Mouse (Mus musculus) right cerebral cortex, postnatal 10 days (tissue): ENCODE results near the gene Krt14.
"Not testable (repeated sequence)": the region's sequence is repeated elsewhere in the genome, so short reads cannot be mapped to it uniquely, and the experiment has no call there.

Experiments
- DNase-seq, 2 experiments: peaks; one replicate each; pipeline ENCODE4 v3.0.0; 2021; ENCODE audit warnings: low spot score in 2 of 2

The Krt14 gene

DNA sequence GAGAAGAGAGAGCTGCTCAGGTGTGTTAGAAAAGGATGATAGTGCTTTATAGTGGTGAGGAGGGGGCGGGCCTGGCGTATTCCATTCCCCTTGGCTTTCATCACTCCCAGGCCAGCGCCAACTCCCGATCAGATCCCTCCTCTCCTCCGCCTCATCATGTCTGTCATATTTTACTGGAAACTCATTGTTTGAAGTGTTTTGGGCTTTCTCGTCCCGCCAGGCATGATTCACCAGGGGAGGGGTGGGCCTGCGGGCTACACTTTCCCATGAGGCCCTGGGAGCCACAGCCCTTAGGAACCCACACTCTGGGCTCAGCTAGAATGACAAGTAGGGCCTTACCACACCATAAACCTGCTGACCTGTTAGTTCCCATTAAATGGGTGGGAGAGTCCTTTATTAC lies at the start of gene Krt14:
TSS of gene Krt14 (minus strand) at position 51 of the 400 bp plus-strand sequence.
- no peak for DNase-seq

DNA sequence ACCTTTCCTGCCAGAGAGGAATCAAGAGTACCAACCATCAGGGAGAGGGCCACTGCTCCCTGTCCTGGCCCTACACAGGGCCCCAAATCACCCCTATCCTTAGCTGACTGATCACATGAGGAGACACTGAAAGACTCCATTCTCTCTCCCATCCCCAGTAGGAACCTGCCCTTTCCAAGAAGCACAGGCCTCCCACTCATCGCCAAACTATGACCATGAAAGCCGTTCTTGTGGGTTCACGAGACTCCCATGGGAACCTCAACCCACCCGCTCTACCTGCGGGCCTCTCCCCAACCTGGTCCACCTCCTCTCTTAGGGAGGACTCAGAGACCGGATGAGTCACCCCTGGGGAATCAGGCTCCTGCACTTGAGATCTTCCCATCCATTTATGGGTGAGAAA lies 48.2 kb upstream of the Krt14 start:
- no peak for DNase-seq

DNA sequence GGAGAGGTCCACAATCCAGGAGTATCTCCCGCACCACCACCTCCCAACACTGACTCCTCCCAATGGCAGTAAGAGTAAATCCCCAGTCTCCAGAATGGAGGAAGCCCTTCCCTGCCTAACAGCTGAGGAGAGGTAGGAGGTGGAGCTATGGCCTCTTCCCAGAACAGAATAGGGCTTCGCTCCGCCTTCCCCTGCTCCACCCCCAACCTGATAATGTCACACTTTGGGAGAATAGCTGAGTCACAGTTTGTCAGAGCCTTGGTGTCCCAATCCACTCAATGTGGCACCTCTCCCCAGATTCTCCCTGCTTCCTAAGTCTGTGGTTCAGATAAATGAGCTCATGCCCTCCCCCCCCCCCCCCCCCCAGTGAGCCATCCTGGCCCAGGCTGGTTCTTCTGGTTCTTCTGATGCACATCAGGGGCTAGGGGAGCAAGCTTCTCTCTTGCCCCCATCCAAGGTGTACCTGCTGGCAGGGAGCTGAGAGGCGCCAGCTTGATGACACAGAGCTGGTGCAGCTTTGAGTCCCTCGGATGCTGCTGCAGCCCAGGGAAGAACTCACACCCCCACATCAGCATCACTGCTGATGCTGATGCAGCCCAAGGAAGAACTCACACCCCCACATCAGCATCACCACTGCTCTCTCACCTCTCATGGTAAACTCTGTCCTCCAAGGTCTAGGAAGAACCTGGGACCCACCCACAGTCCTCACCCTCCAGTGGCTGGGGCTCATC lies 47.2 kb upstream of the Krt14 start:
- DNase-seq, result no peak

DNA sequence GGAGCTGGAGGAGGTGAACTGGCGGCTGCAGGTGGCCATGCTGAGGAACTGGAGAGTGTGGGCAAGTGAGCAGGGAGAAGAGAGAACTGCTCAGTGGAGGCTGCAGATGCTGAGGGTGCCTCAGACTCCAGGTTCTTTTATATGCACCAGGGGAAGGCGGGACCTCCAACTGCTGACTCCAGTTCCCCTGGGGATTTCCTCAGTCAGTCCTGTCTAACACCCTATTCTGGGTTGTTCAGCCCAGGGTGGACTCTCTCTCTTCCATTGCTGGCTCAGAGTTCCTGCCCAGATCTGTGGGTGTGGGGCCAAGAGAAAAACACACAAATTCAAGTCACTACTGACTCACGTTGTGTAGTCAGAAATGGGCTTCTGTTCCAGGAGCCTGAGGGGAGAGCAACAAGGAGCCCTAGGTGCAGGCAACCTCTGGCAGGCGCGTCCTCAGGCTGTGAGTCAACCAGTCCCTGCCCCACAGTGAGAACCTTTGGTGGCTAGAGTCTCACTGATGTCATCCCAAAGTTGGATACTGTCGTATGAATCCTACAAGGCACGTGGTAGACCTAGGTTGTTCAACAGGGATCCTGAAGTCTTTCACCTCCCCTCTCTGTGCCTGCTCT lies 41.6 kb upstream of the Krt14 start, which contains the start of gene Krt16:
TSS of gene Krt16 (minus strand) at position 51 of the 614 bp plus-strand sequence.
- no peak for DNase-seq

DNA sequence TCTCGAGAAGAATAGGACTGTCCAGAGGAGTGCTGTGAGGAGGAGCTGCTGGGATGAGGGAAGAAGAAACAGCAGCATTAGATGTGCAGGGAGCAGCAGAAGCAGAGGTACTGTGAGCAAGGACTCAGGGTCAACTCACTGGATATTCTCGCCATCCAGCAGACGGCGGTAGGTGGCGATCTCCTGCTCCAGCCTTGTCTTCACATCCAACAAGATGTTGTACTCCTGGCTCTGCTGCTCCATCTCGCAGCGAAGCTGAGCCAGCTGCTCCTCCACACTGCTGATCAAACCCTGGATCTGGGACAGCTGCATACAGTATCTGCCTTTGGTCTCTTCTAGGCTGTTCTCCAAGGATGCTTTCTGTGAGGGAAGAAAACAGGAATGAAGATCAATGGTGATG lies 39.1 kb upstream of the Krt14 start:
- DNase-seq, result not testable (repeated sequence)

DNA sequence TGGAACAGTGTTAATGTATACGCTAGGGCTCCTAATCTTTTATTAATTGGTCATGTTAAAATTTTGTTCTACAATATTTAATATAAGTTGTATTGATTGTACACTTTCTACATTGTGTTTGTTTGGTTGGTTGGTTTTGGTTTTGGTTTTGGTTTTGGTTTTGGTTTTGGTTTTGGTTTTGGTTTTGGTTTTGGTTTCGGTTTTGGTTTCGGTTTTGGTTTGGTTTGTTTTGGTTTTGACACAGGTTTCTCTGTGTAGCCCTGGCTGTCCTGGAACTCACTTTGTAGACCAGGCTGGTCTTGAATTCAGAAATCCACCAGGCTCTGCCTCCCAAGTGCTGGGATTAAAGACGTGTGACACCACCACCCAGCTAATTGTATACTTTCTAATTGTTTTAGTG lies 32.9 kb upstream of the Krt14 start:
- DNase-seq, result not testable (repeated sequence)

DNA sequence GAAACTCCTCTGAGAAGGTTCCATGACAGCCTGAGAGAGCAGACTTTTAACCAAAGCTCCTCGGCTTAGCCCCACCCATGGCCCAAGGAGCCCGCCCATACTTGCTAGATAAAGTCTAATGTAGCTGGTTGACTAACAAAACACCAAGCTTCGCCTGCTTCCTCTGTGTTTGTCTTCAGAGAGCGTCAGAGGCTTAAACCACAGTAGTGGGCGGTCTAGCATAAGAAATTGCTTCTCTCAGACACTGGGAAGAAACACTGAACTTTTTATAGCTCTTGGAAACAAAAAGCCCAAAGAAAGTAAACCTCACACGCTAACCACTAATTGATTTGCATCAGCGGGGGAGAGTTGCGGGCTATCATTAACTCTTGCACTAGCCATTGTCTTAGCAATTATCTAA lies 14.4 kb upstream of the Krt14 start:
- peak in 1 of 2 experiments; percentile 33 for DNase-seq

DNA sequence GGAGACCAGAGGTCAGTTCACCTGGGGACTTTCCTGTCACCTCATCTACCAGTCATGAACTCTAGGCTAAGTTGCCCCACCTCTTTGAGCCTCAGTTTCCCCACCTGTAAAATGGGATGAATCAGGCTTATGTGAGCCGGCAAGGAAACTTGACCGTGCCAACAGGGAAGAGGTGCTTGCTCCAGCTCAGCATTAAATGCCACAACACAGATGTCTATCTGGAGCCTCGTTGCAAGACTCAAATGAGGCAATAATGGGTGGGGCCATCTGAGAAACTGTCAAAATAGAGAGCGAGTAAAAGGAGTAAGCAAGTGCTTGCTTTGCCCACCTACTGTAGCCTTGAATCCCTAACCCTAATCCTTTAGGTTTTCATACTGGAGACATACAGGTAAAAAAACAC lies 12.0 kb upstream of the Krt14 start:
- DNase-seq, result no peak

DNA sequence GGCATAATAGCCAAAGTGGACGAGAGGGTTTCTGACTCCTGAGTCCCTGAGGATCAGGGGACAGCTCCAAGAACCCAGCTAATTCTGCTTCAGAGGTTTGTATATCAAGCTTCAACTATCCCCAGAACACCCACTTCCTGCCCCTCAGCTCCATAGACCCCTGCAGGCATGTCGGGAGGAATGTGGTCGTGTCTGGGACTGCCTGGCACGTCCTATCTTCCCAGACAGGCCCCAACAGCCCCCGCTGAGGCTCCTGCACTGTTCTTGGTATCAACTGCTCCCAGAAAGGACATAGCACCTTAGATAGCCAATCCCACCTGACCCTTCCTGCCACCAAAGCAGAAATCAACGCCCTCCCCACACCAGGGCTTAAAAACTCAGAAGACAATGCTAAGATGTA lies 1.2 kb upstream of the Krt14 start:
- no peak for DNase-seq

DNA sequence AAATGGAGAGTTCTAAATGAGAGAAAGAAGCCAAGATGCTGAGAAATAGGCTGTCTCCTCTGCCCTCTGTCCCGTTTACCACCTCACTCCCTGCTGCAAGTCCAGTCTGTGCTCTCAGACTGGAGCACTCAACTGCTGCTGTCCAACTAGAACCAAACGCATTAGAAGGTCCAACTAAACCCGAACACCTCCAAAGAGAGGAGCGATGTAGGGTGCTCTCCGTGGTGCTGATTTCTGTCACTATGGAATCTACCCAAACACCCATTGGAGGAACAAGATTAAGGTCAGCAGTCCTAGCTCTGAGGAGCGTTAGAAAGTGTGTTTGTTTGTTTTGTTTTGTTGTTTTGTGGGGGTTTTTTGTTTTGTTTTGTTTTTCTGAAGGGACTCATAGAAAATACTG lies 3.9 kb downstream of the Krt14 start:
- DNase-seq, result no peak

DNA sequence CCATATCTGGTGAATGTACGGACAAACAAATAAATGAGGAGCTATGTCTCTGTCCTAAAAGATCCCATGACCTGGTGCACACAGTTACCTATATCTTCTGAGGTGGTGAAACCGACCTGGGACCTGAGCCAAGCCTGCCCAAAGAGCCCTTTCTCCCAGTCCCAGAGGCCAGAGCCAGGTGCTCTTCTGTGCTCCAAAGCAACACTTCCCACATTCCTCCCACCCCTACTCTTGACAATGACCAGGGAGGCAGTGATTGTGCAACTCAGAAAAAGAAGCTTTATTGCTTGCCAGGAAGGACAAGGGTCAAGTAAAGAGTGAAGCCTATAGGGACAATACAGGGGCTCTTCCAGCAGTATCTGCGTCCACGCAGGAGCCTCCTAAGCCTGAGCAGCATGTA lies 4.4 kb downstream of the Krt14 start:
- DNase-seq, result no peak

DNA sequence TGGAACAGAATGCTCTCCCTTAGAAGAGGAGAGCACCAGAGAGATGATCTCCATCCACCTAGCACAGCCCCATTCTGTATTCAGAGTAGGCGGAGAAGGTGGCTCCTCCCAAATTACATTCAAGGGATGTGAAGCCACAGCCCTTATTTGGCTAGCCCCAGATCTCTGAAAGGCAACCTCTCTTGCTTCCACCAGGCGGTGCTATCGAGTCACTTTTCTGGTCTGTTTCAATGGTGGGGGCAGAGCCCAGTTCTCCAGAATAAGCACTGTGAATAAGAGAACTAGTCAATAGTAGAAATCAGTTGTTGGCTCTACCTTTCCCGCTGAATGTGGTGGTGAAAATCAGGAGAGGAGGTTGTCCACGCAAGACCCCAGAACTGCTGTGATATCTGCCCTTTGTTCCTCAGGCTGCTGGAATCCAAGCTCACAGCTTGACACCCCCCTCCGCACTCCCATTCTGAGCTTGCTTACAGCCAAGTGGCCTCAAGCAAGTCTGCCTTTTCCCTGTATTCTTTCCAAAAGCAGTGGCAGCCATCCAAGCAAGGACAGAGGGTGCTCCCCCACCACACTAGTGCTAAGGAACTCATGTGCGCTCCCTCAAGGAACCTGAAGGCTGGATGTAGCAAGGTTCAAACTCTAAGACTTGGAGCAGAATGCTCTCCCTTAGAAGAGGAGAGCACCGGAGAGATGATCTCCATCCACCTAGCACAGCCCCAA lies 7.1 kb downstream of the Krt14 start:
- peak in 1 of 2 experiments; percentile 38 for DNase-seq

DNA sequence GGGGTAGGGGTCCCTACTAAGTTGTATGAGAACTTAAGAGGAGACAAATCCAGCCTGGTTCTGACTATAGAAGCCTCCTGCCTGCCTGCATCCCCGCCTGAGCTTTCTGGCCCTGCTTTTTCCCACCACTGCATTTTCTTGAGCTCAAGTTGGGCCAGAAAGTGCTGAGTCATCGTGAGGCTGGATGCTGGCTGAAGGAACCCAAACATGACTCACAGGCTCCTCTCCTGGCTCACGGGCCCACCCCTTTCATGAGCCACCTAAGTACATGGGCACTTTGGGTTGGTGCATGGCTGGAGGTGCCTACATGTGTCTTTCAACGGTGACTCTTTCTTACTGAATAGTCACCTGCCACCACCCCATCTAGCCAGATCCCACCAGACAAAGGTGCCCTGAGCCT lies 8.7 kb downstream of the Krt14 start:
- DNase-seq, result no peak

DNA sequence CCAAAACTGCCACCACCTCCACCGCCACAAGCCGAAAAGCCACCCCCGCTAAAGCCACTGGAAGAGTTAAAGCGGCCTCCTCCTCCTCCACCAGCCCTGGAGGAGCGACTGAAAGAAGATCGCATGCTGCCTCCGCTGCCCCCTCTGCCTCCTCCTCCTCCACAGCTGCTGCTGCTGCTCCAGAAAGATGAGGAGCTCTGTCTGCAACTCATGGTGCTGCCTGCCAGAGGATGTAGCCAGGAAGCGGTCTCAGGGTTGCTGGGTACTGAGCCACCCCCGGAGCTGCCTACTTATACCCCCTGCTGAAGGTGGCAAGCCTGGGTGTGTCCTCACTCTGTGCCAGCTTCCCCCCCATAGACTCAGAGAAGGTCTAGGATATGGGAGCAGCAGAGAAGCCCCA lies 14.4 kb downstream of the Krt14 start, which contains the start of gene Krt9:
TSS of gene Krt9 (minus strand) at position 255 of the 400 bp plus-strand sequence.
- peak in 1 of 2 experiments; percentile 36 for DNase-seq

DNA sequence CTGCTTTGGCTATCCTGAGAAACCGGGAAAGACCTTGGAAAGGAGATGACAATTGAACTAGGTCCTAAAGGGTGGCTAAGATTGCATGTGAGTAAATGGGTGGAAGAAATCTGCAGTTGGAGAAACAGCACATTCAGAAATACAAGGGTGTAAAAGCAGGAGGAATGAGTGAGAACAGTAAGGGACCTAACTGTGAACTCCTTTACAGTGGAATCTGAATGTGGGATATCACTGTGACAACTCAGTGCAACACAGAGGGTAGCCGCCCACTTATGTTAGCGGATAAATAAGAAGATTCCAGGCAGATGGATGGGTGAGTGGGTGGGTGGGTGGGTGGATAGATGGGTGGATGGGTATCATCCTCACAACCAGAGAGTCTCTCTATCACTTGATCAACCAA lies 15.5 kb downstream of the Krt14 start:
- no peak for DNase-seq

DNA sequence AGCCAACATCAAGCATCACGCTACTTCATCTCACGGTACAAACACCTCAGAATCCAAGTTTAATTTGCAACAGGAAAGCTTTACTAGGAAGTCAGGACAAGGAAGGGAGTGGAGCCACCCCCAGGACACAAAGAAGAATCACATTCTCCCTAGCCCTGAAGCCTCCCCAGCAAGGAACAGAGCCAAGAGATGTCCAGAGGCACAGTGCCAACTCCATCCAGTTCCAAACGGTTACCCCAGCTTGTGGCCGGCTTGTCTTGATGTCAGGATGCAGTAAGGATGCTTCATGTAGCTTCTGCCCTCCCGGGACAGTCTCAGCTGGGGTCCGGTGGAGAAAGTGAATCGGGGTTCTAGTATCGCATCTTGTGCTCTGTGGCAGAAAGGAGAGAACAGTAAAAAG lies 20.6 kb downstream of the Krt14 start:
- no peak for DNase-seq

DNA sequence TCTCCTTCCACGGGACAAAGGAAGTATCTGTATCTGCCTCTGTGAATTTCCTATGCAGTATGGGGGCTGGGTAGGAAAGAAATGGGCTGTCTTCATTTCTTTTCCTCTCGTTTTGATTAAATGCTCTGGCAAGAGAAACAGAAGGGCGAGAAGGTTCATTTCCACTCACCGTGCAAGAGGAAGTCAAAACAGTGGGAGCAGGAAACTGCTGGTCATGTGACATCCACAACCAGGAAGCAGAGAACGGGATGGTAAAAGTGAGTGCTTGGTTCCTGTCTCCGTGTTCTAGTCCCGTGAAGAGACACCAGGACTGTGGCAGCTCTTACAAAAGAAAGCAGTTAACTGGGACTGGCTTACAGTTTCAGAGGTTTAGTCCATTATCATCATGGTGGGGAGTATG lies 25.6 kb downstream of the Krt14 start:
- DNase-seq, result no peak

DNA sequence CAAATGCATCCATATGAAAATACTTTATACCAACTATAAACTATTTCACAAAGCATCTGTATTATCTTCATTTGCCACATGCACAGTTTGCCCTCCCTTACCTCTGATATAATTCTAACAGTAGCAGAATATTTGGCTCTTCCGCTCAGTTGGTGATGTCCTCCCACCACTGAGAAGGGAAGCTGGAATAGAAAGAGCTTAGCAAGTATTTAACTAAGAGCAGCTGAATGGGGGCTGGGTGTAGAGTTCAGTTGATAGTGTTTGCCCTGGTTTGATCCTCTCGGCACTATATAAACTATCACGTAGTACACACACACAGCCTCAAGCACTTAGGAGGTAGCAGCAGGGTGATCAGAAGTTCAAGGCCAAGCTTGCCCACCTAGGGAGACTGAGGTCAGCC lies 28.1 kb downstream of the Krt14 start:
- DNase-seq, result peak in 1 of 2 experiments; percentile 44

DNA sequence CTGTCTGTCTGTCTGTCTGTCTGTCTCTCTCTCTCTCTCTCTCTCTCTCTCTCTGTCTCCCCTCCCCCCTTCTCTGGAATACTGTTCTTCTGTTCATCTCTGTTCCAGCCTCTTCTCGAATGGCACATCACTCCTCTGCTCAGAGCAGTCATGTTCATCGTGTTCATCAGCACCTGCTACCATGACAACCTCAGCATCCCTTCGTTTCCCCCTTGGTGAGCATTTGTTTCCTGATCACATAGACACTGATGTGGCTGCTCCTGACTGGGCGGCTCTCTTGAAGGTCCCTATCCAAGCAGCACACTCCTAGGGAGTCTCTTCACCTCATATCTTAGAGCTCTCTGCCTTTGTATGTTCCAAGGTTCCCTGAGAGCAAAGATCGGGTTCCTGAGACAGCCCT lies 29.0 kb downstream of the Krt14 start:
- peak; percentile 31 to 56 for DNase-seq

DNA sequence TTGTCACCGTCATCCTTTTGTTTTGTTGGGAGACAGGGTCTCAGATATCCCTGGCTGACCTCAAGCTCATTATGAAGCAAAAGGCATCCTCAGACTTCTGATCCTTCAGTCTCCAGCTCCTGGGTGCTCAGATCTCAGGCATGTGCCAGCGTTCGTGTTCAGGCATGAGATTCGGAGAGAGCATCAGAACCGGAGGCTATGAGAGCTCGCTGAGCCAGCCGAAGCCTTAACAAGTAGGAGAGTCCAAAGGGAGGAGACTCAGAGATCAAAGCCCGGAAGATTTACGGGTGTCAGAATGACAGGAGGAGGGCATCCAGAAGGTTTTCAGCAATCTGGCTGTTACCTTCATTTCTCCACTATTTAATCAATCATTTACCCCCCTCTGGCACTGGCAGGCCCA lies 30.6 kb downstream of the Krt14 start:
- DNase-seq, result no peak

DNA sequence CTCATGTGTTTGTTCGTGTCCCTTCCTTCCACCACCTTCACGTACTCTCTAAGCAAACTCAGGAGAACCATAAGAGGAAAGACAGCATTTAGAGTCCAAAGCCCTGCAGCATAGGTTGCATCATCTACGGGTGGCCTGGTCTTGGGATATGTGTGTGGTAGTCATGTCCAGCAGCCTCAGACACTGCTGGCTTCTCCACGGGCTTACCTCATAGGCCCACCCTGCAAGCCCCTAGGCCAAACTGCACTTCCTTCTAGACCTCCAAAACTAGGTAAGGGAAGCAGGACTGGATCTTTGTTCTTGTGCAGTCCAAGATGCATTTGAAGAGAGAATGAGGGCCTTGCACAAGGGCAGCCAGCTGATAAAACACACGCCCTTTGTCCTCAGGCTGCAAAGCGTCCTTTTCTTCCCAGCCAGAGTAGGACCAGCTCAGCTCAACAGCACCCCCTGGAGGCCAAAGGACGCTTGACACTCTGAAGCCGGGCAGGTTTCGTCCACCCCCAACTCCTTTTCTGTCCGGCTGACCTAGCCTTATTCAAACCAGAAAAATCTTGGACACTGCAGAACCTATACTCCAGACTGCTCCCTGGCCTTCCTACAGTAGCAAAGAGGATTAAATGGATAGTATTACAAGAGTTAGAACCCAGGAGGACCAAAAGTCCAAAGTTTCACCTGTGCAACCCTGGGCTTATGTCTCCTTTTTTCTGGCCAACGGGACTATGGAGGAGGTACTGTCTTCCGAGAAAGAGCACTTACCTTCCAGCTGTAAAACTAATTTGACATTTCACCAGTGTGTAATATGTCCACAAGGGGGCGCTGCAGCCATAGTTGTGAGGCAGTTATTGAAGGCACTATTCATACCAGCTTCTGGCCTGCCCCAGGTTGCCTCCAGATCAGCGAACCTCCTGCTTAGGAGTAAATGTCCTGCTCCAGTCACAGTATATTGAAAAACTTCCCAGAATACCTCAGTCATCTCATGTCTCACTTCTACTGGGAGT lies 38.3 kb downstream of the Krt14 start:
- DNase-seq, result peak; percentile 78 to 80

DNA sequence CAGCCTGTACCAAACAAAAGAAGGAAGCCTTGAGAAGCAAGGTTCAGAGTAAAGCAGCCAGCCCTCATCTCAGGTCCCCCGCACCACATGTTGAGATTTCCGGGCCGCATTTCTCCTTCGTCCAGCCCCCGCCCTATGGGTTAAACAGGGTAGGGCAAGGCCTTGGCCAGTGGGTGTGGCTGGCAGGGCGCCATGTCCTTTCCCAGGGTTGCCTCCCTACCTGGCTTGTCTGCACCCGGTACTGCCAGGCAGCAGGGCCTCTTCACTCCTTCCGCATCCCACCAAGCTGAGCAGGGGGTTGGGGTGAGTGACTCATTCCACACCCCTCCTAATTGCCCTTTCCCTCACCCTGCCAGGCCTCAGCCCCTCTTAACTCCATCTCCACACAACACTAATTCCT lies 39.3 kb downstream of the Krt14 start:
- no peak for DNase-seq
